Mouse (Mus musculus) embryonic facial prominence, embryonic 15.5 days (tissue): ENCODE measurements around the gene Bbof1. TPM values are rescaled to one million over a fixed set of nuclear protein-coding genes. Genes with fewer than 3 reads are reported as not detected.

ENCODE experiments used
- ATAC-seq: fragments of 200-750 bp; cut with Nextera tagmentation; 2 replicates; pipeline ENCODE4 v1.8.0; 2017; ENCODE audit warnings: low read depth, moderate TSS enrichment; ENCODE audit not compliant: insufficient number of reproducible peaks, low FRiP score, low TSS enrichment
- H3K27ac ChIP-seq: fragments of 300-500 bp; sonication (generic); replicated peaks from 2 replicates; pipeline ENCODE4 v1.5.1; 2015; ENCODE audit warnings: mild to moderate bottlenecking, inconsistent platforms
- H3K27me3 ChIP-seq: fragments of 300-500 bp; sonication (generic); 2 replicates; pipeline ENCODE4 v1.6.1; 2015; ENCODE audit warnings: inconsistent platforms
- H3K36me3 ChIP-seq: fragments of 300-500 bp; sonication (generic); 2 replicates; pipeline ENCODE4 v1.6.1; 2015; ENCODE audit warnings: mild to moderate bottlenecking, inconsistent platforms
- H3K4me1 ChIP-seq: fragments of 300-500 bp; sonication (generic); 2 replicates; pipeline ENCODE4 v1.6.1; 2015; ENCODE audit warnings: inconsistent platforms
- H3K4me2 ChIP-seq: fragments of 300-500 bp; sonication (generic); replicated peaks from 2 replicates; pipeline ENCODE4 v1.6.1; 2015; ENCODE audit warnings: mild to moderate bottlenecking, inconsistent platforms
- H3K4me3 ChIP-seq: fragments of 300-500 bp; sonication (generic); replicated peaks from 2 replicates; pipeline ENCODE4 v1.5.1; 2015; ENCODE audit warnings: mild to moderate bottlenecking, inconsistent platforms
- H3K9ac ChIP-seq: fragments of 300-500 bp; sonication (generic); 2 replicates; pipeline ENCODE4 v1.6.1; 2015; ENCODE audit warnings: inconsistent platforms
- H3K9me3 ChIP-seq: fragments of 300-500 bp; sonication (generic); replicated peaks from 2 replicates; pipeline ENCODE4 v1.6.1; 2016; ENCODE audit warnings: inconsistent platforms
- WGBS: fragments of 180-500 bp; shearing (Covaris S2); methylation state at CpG from one replicate; pipeline ENCODE4 v1.1.7; 2015; 5-methylcytosine and 5-hydroxymethylcytosine counted together
- polyA plus RNA-seq: library from polyadenylated mRNA; unstranded; fragments of >200 nt; fragmentation: Nextera tagmentation; extraction: Ambion mirVana; gene quantifications from 2 replicates; pipeline ENCODE4 v1.2.1, GENCODE M21; 2015

Bbof1 gene
- polyA plus RNA-seq, 1 experiment from 2014 or later: 5.4 TPM

- Histone ChIP-seq H3K4me3 (no peak overlapping the region), H3K36me3 (no peaks in the 10 kb centered on the region), H3K9me3 (no peaks in the 10 kb centered on the region), H3K4me1 (peaks cover 4% of the 10 kb centered on the region), H3K9ac (no peak overlapping the region), H3K4me2 (no peak overlapping the region), H3K27ac (no peak overlapping the region), H3K27me3 (no peaks in the 10 kb centered on the region)
- no peak for ATAC-seq
- 75% methylated on average over 9 of the region's 9 CpGs for WGBS
Observed at GRCm38 (mm10) chr12:84402923-84403322, 5.9 kb upstream of the Bbof1 start.

GRCm38 (mm10) chr12:84404541-84404940 is 4.3 kb upstream of the Bbof1 start:
- 86% methylated on average over 6 of the region's 6 CpGs for WGBS
- Histone ChIP-seq H3K36me3 (no peaks in the 10 kb centered on the region), H3K4me3 (no peak overlapping the region), H3K4me1 (peaks cover 10% of the 10 kb centered on the region), H3K27ac (no peak overlapping the region), H3K4me2 (no peak overlapping the region), H3K27me3 (no peaks in the 10 kb centered on the region), H3K9me3 (no peaks in the 10 kb centered on the region), H3K9ac (no peak overlapping the region)
- ATAC-seq: no peak

GRCm38 (mm10) chr12:84407259-84407658 is 1.6 kb upstream of the Bbof1 start:
- WGBS: 58% methylated on average over 4 of the region's 4 CpGs
- no peak for ATAC-seq
- Histone ChIP-seq H3K9ac (no peak overlapping the region), H3K9me3 (no peaks in the 10 kb centered on the region), H3K4me3 (no peak overlapping the region), H3K4me2 (no peak overlapping the region), H3K4me1 (peaks cover 11% of the 10 kb centered on the region), H3K27ac (no peak overlapping the region), H3K36me3 (no peaks in the 10 kb centered on the region), H3K27me3 (no peaks in the 10 kb centered on the region)

DNA sequence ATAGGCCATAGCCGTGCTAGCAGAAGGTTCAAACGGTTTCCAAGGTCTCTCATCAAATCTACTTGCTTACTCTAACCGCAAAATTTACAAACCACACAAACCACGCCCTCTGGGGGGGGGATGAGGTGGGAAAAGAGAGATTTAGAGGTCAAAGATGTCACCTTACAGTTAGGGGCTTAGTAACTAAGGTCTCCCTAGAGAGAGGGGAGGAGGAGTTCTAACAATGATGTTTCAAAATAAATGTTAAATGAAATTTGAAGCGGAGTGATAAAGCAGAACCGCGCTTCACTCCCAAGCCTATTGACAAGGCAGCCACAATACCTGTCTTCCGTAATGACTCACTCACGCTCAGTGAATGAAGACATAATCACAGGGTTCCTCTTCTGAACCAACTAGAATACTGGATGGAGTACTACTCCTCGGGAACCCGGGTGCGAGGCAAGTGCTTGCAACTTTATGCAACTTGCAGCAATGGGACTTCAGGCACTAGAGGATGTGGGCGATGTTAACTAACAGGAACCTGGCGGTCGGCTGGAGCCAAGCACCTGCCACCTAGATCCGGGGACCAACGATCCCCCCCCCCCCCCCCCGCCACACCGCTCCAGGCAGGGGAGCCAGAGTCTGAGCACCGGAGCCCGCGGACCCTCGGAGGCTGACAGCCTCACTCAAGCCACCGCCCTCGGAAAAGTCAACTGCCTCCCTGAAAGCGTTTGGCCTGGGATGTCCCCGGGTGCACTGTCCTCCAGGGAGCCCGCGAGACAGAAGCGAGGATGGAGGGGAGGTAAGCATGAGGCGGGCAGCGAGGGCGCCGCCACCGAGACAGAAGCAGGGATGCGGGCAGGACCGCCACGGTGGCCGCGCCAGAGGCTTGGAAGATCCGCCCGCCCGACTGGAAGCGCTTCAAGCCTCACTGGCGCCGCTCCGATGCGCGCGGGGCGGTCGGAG is 725 bp upstream of the Bbof1 start:
- peaks cover 11% of the 10 kb centered on the region for H3K4me1 ChIP-seq
- H3K9ac ChIP-seq: peak overlapping the region; percentile 71
- peak overlapping the region; percentile 92 for H3K4me2 ChIP-seq
- H3K27ac ChIP-seq: peak overlapping the region; percentile 83
- peak overlapping the region; percentile 78 for H3K4me3 ChIP-seq
- H3K9me3 ChIP-seq: no peaks in the 10 kb centered on the region
- peak; percentile 69 for ATAC-seq
- WGBS: under 1% methylated on average over 50 of the region's 52 CpGs
- H3K27me3 ChIP-seq: no peaks in the 10 kb centered on the region
- H3K36me3 ChIP-seq: no peaks in the 10 kb centered on the region

GRCm38 (mm10) chr12:84416834-84417604 is 8.1 kb downstream of the Bbof1 start, which contains the start of gene Rnf113a2:
TSS of gene Rnf113a2 (plus strand) at chr12:84417196.
- H3K9ac ChIP-seq: peak within 1 kb of the TSS; percentile 60
- peak within 1 kb of the TSS; percentile 71; the same call in 1 of the 2 replicates for H3K27ac ChIP-seq
- 0 out of 2 replicates have a peak, but pooled peaks cover 7% of the 10 kb centered on the region for H3K4me1 ChIP-seq
- no peaks in the 10 kb centered on the region for H3K9me3 ChIP-seq
- no peaks in the 10 kb centered on the region for H3K27me3 ChIP-seq
- H3K36me3 ChIP-seq: no peaks in the 10 kb centered on the region
- 3% methylated on average over 50 of the region's 50 CpGs for WGBS
- peak within 1 kb of the TSS; percentile 60 for H3K4me3 ChIP-seq
- peak within 1 kb of the TSS; percentile 81 for H3K4me2 ChIP-seq
- peak; percentile 84 for ATAC-seq

DNA sequence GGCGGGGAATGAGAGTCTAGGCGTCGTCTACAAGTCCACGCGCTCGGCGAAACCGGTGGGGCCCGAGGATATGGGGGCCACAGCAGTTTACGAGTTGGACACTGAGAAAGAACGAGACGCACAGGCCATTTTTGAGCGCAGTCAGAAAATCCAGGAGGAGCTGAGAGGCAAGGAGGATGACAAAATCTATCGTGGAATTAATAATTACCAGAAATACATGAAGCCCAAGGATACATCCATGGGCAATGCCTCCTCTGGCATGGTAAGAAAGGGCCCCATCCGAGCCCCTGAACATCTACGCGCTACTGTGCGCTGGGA is 8.7 kb downstream of the Bbof1 start:
- H3K9ac ChIP-seq: peak overlapping the region; percentile 60
- H3K27me3 ChIP-seq: no peaks in the 10 kb centered on the region
- H3K4me1 ChIP-seq: 0 out of 2 replicates have a peak, but pooled peaks cover 7% of the 10 kb centered on the region
- peak overlapping the region; percentile 81 for H3K4me2 ChIP-seq
- no peaks in the 10 kb centered on the region for H3K9me3 ChIP-seq
- H3K27ac ChIP-seq: peak overlapping the region; percentile 71; the same call in 1 of the 2 replicates
- ATAC-seq: 0 out of 2 replicates have a peak, but pooled peaks have one; percentile 15
- H3K36me3 ChIP-seq: no peaks in the 10 kb centered on the region
- WGBS: 33% methylated on average over 18 of the region's 18 CpGs
- H3K4me3 ChIP-seq: peak overlapping the region; percentile 60

- Histone ChIP-seq H3K27ac (no peak overlapping the region), H3K9ac (no peak overlapping the region), H3K4me1 (no peaks in the 10 kb centered on the region), H3K27me3 (no peaks in the 10 kb centered on the region), H3K4me2 (no peak overlapping the region), H3K4me3 (no peak overlapping the region), H3K36me3 (no peaks in the 10 kb centered on the region), H3K9me3 (no peaks in the 10 kb centered on the region)
- 56% methylated on average over 3 of the region's 3 CpGs for WGBS
- no peak for ATAC-seq
Observed at GRCm38 (mm10) chr12:84423990-84424389, 15.1 kb downstream of the Bbof1 start.

DNA sequence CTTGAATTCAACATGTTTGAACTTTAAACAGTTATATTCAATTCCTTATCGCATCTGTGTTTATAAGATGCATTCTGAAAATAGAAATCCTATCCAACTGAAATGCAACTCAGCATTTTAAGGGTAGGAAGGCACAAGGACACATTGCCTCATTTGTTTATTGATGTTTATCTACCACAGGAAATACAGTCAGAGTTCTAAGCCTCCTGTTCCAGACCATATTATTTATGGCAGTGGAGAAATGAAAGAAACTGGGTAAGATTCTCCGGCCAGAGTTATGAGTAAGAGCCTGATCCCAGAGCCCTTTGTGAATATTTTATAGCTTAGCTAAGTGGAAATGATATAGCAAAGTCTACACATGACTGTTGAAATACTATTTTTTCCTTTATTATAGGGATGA is 21.0 kb downstream of the Bbof1 start:
- Histone ChIP-seq H3K4me3 (no peak overlapping the region), H3K36me3 (peaks cover 7% of the 10 kb centered on the region), H3K9ac (no peak overlapping the region), H3K27ac (no peak overlapping the region), H3K9me3 (no peaks in the 10 kb centered on the region), H3K4me2 (no peak overlapping the region), H3K4me1 (no peaks in the 10 kb centered on the region), H3K27me3 (no peaks in the 10 kb centered on the region)
- ATAC-seq: no peak
- 84% methylated on average over 2 of the region's 2 CpGs for whole genome bisulfite sequencing

GRCm38 (mm10) chr12:84438697-84439096 is 29.8 kb downstream of the Bbof1 start:
- 60% methylated on average over 2 of the region's 2 CpGs for WGBS
- no peak overlapping the region for H3K4me2 ChIP-seq
- no peak overlapping the region for H3K9ac ChIP-seq
- H3K36me3 ChIP-seq: 0 out of 2 replicates have a peak, but pooled peaks cover 4% of the 10 kb centered on the region
- no peaks in the 10 kb centered on the region for H3K9me3 ChIP-seq
- no peaks in the 10 kb centered on the region for H3K27me3 ChIP-seq
- H3K4me3 ChIP-seq: no peak overlapping the region
- ATAC-seq: no peak
- no peaks in the 10 kb centered on the region for H3K4me1 ChIP-seq
- H3K27ac ChIP-seq: no peak overlapping the region

- ATAC-seq: no peak
- Histone ChIP-seq H3K9ac (no peak overlapping the region), H3K4me1 (no peaks in the 10 kb centered on the region), H3K36me3 (0 out of 2 replicates have a peak, but pooled peaks cover 4% of the 10 kb centered on the region), H3K4me3 (no peak overlapping the region), H3K9me3 (no peaks in the 10 kb centered on the region), H3K27ac (no peak overlapping the region), H3K27me3 (no peaks in the 10 kb centered on the region), H3K4me2 (no peak overlapping the region)
- 63% methylated on average over 4 of the region's 4 CpGs for WGBS
Observed at GRCm38 (mm10) chr12:84442526-84442925, 33.7 kb downstream of the Bbof1 start.

DNA sequence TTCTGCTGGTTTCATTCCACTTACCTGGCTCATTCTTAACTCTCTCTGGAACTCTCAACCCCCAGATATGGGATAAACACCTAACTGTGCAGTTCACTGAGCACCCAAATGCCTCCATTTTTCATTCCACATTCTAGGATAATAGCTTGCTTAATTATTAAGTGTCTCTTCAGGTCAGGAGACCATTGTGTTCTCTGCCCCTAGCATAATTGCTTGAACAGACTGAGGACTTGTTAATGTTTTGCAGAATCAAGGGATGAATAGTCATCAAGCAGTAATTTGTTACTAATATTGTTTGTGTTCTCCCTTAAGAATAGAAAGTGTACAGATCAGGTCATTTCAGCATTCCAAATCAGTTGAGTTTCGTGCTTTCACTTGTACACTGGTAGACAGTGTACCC is 38.5 kb downstream of the Bbof1 start:
- no peak overlapping the region for H3K9ac ChIP-seq
- H3K4me1 ChIP-seq: peaks cover 11% of the 10 kb centered on the region
- no peaks in the 10 kb centered on the region for H3K36me3 ChIP-seq
- no peak overlapping the region for H3K4me2 ChIP-seq
- 76% methylated on average over 1 of the region's 1 CpGs for WGBS
- H3K4me3 ChIP-seq: no peak overlapping the region
- H3K27me3 ChIP-seq: no peaks in the 10 kb centered on the region
- no peak overlapping the region for H3K27ac ChIP-seq
- ATAC-seq: no peak
- H3K9me3 ChIP-seq: no peaks in the 10 kb centered on the region
